27 mouse cellular contexts compared by ENCODE assay signal in genomic region chr7:73498200-73498599, GRCm38 (mm10).
"Had no signal": no experiment of that assay in that cellular context is flagged by ENCODE, and none has a peak within 500 bp of the region (broad histone marks: within the 10 kb centered on the region; RNA-seq: fewer than 3 reads in every experiment).

No protein-coding gene starts in this region.

- H3K9ac ChIP-seq: embryonic facial prominence, embryonic 12.5 days; embryonic facial prominence, embryonic 13.5 days; embryonic facial prominence, embryonic 15.5 days; forebrain, embryonic 12.5 days; forebrain, embryonic 13.5 days; forebrain, embryonic 15.5 days; forebrain, postnatal 0 days had no signal

- H3K4me1 ChIP-seq: embryonic facial prominence, embryonic 10.5 days; embryonic facial prominence, embryonic 12.5 days; embryonic facial prominence, embryonic 13.5 days; embryonic facial prominence, embryonic 15.5 days; forebrain, embryonic 10.5 days; forebrain, embryonic 12.5 days; forebrain, embryonic 13.5 days; forebrain, embryonic 15.5 days had no signal

- H3K9me3 ChIP-seq: embryonic facial prominence, embryonic 10.5 days; embryonic facial prominence, embryonic 12.5 days; embryonic facial prominence, embryonic 13.5 days; embryonic facial prominence, embryonic 15.5 days; forebrain, embryonic 10.5 days; forebrain, embryonic 12.5 days; forebrain, embryonic 13.5 days; forebrain, embryonic 15.5 days had no signal

- H3K27ac ChIP-seq: embryonic facial prominence, embryonic 10.5 days; embryonic facial prominence, embryonic 12.5 days; embryonic facial prominence, embryonic 13.5 days; embryonic facial prominence, embryonic 15.5 days; forebrain, embryonic 10.5 days; forebrain, embryonic 12.5 days; forebrain, embryonic 13.5 days; forebrain, embryonic 15.5 days; gastrocnemius, adult 2 months; heart, adult 2 months had no signal

- DNase-seq: cerebellum, adult 2 months; cerebellum, adult 8-10 months; cerebellum, adult 9-10 months; cerebellum, adult 9-11 months; cerebellum, postnatal 10 days; cerebellum, postnatal 14 days; cerebellum, postnatal 25 days; cerebellum, postnatal 36 days; embryo, embryonic 11 days; forebrain, postnatal 0 days; gastrocnemius, adult 2 months; gastrocnemius, postnatal 10 days; gastrocnemius, postnatal 14 days; gastrocnemius, postnatal 25 days; gastrocnemius, postnatal 36 days; heart, adult 2 months had no signal

- ATAC-seq: forebrain, embryonic 13.5 days; forebrain, embryonic 14.5 days; forebrain, embryonic 16.5 days; forebrain, postnatal 0 days had no signal

- H3K4me2 ChIP-seq: embryonic facial prominence, embryonic 12.5 days; embryonic facial prominence, embryonic 13.5 days; embryonic facial prominence, embryonic 15.5 days; forebrain, embryonic 12.5 days; forebrain, embryonic 13.5 days; forebrain, embryonic 15.5 days had no signal

- H3K27me3 ChIP-seq: embryonic facial prominence, embryonic 12.5 days; embryonic facial prominence, embryonic 13.5 days; embryonic facial prominence, embryonic 15.5 days; forebrain, embryonic 12.5 days; forebrain, embryonic 13.5 days; forebrain, embryonic 15.5 days had no signal

- H3K4me3 ChIP-seq: embryonic facial prominence, embryonic 10.5 days; embryonic facial prominence, embryonic 12.5 days; embryonic facial prominence, embryonic 13.5 days; embryonic facial prominence, embryonic 15.5 days; erythroblast, embryonic 14.5 days; forebrain, embryonic 10.5 days; forebrain, embryonic 12.5 days; forebrain, embryonic 13.5 days; forebrain, embryonic 15.5 days; gastrocnemius, adult 2 months; heart, adult 2 months had no signal
